Comparison of ENCODE assay signal across 15 mouse cellular contexts in genomic region chr4:155298826-155299225, GRCm38 (mm10).
"Had no signal": no experiment of that assay in that cellular context is flagged by ENCODE, and none has a peak within 500 bp of the region (broad histone marks: within the 10 kb centered on the region; RNA-seq: fewer than 3 reads in every experiment).

No protein-coding gene starts in this region.

- H3K4me3 ChIP-seq: limb, embryonic 12.5 days; liver, embryonic 13.5 days; lung, embryonic 15.5 days; megakaryocyte, embryonic 14.5 days; midbrain, embryonic 15.5 days; neural tube, embryonic 12.5 days had no signal

- H3K27me3 ChIP-seq: liver, embryonic 13.5 days; lung, embryonic 15.5 days; midbrain, embryonic 15.5 days; neural tube, embryonic 12.5 days had no signal

- H3K4me1 ChIP-seq: liver, embryonic 13.5 days; lung, embryonic 15.5 days; neural tube, embryonic 12.5 days had no signal

- DNase-seq: kidney, postnatal 10 days; kidney, postnatal 4 days; liver; liver, embryonic 13.5 days; liver, postnatal 0 days; lung, postnatal 14 days; thymus, adult 18-20 months; thymus, postnatal 25 days had no signal

- H3K27ac ChIP-seq: limb, embryonic 12.5 days; liver, embryonic 13.5 days; lung, embryonic 15.5 days; macrophage; midbrain, embryonic 15.5 days; neural tube, embryonic 12.5 days had no signal

- H3K9ac ChIP-seq: limb, embryonic 12.5 days; liver, embryonic 13.5 days; liver, postnatal 0 days; lung, embryonic 15.5 days; midbrain, embryonic 15.5 days; neural tube, embryonic 12.5 days had no signal

- H3K4me2 ChIP-seq: limb, embryonic 12.5 days; liver, embryonic 13.5 days; lung, embryonic 15.5 days; midbrain, embryonic 11.5 days; midbrain, embryonic 15.5 days; neural tube, embryonic 12.5 days had no signal

- H3K9me3 ChIP-seq: limb, embryonic 12.5 days; liver, embryonic 13.5 days; lung, embryonic 15.5 days; megakaryocyte, embryonic 14.5 days; midbrain, embryonic 15.5 days; neural tube, embryonic 12.5 days had no signal

- ATAC-seq: liver, postnatal 0 days; midbrain, embryonic 15.5 days had no signal

- H3K36me3 ChIP-seq: limb, embryonic 12.5 days; liver, embryonic 13.5 days; lung, embryonic 15.5 days; midbrain, embryonic 15.5 days; neural tube, embryonic 12.5 days had no signal
